Mouse (Mus musculus) midbrain, postnatal 0 days (tissue): Measurements from ENCODE around the gene Lmtk2. TPM values are rescaled to one million over a fixed set of nuclear protein-coding genes. Genes with fewer than 3 reads are reported as not detected.

Experiments
- ATAC-seq: fragments of 200-750 bp; cut with Nextera tagmentation; 2 replicates; pipeline ENCODE4 v1.8.0; 2017; ENCODE audit warnings: moderate number of reproducible peaks, mild to moderate bottlenecking, moderate TSS enrichment, moderate library complexity; ENCODE audit not compliant: low FRiP score
- DNase-seq: peaks from one replicate; pipeline ENCODE4 v3.0.0-alpha.2; 2015; ENCODE audit warnings: low spot score
- H3K27ac ChIP-seq: fragments of 300-500 bp; sonication (generic); 2 replicates; pipeline ENCODE4 v1.5.1; 2014; ENCODE audit warnings: low read depth, mild to moderate bottlenecking, low read length, mixed read lengths
- H3K27me3 ChIP-seq: fragments of 300-500 bp; sonication (generic); 2 replicates; pipeline ENCODE4 v1.6.1; 2014; ENCODE audit warnings: low read length, control low read depth, mixed read lengths; ENCODE audit not compliant: insufficient read depth
- H3K36me3 ChIP-seq: fragments of 300-500 bp; sonication (generic); 2 replicates; pipeline ENCODE4 v1.6.1; 2014; ENCODE audit warnings: low read length, control low read depth, mixed read lengths; ENCODE audit not compliant: insufficient read depth
- H3K4me1 ChIP-seq: fragments of 300-500 bp; sonication (generic); 2 replicates; pipeline ENCODE4 v1.6.1; 2014; ENCODE audit warnings: mild to moderate bottlenecking, control low read depth, antibody characterized with exemption, low read length, mixed read lengths; ENCODE audit not compliant: insufficient read depth
- H3K4me2 ChIP-seq: fragments of 300-500 bp; sonication (generic); 2 replicates; pipeline ENCODE4 v1.6.1; 2014; ENCODE audit warnings: low read depth, mild to moderate bottlenecking, low read length, mixed read lengths; ENCODE audit not compliant: poor library complexity, severe bottlenecking
- H3K4me3 ChIP-seq: fragments of 300-500 bp; sonication (generic); 2 replicates; pipeline ENCODE4 v1.5.1; 2014; ENCODE audit warnings: low read depth, mild to moderate bottlenecking, low read length, moderate library complexity
- H3K9ac ChIP-seq: fragments of 300-500 bp; sonication (generic); replicated peaks from 2 replicates; pipeline ENCODE4 v1.6.1; 2014; ENCODE audit warnings: mild to moderate bottlenecking, low read length, moderate library complexity, mixed read lengths; ENCODE audit not compliant: poor library complexity, severe bottlenecking
- H3K9me3 ChIP-seq: fragments of 300-500 bp; sonication (generic); 2 replicates; pipeline ENCODE4 v1.6.1; 2016; ENCODE audit warnings: low read length, control low read depth
- CTCF ChIP-seq: IDR thresholded peaks from 2 replicates; pipeline ENCODE4 v1.5.1; 2016; ENCODE audit warnings: antibody characterized with exemption, mild to moderate bottlenecking
- WGBS: fragments of 180-500 bp; shearing (Covaris S2); extraction: QIAGEN DNeasy Blood & Tissue Kit; methylation state at CpG from one replicate; pipeline ENCODE4 v1.1.7; 2014; 5-methylcytosine and 5-hydroxymethylcytosine counted together
- polyA plus RNA-seq: library from polyadenylated mRNA; unstranded; fragments of >200 nt; fragmentation: Nextera tagmentation; extraction: Ambion mirVana; gene quantifications from 2 replicates; pipeline ENCODE4 v1.2.1, GENCODE M21; 2015
- total RNA-seq: library from RNA; depleted of rRNA; stranded (reverse); fragments of >200 nt; gene quantifications from 2 replicates; pipeline ENCODE4 v1.2.3, GENCODE M21; 2014

The Lmtk2 gene
- total and polyA plus RNA-seq, 2 experiments from 2014 or later: 7.3 to 69.9 TPM

DNA sequence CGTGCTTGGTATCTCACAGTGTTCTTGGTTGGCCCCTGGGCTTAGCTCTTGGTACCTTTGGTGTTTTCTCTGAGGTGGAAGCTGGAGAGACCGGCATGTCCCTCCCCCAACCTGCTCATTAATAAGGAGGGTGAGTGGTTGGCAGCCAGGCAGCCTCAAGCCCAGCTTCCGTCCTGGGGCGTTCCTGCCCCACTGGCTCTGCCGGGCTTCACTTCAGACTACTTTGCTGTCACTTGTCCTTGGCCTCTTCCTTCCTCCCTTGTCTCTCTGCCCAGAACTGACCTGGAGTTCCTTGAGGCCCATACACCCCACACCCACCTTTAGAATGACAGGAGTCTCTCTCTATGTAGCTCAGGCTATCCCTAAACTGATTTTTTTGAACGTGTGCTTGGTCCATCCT lies 92.4 kb downstream of the Lmtk2 start:
- WGBS: 88% methylated on average over 6 of the region's 6 CpGs
- Histone ChIP-seq H3K36me3 (peaks cover 3% of the 10 kb centered on the region; the same call in 1 of the 2 replicates), H3K4me3 (no peak overlapping the region), H3K27me3 (no peaks in the 10 kb centered on the region), H3K9me3 (no peaks in the 10 kb centered on the region), H3K4me2 (no peak overlapping the region), H3K4me1 (no peaks in the 10 kb centered on the region), H3K27ac (no peak overlapping the region), H3K9ac (no peak overlapping the region)
- no peak for ATAC-seq
- no peak for DNase-seq
- no peak for TF ChIP-seq CTCF

DNA sequence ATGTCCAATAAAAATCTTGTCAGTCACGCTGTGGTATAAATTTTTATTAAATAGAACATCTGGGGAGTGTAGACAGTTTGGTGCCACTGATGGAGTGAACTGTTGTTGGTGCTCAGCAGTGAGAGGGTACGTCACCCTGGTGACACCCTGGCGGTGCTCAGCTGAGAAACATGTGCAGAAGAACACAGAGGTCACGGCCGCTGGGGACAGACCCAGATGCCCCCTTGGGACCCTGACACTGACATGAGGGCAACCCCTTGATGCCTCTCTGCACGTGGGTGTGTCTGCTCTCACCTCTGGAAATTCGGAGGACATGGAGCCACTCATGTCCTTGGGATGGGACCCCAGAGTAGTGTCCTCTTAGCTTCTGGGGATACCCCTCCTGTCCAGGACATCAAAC lies 94.2 kb downstream of the Lmtk2 start:
- ATAC-seq: no peak
- Histone ChIP-seq H3K9me3 (no peaks in the 10 kb centered on the region), H3K27ac (no peak overlapping the region), H3K9ac (no peak overlapping the region), H3K27me3 (no peaks in the 10 kb centered on the region), H3K4me1 (no peaks in the 10 kb centered on the region), H3K4me3 (no peak overlapping the region), H3K4me2 (no peak overlapping the region), H3K36me3 (peaks cover 14% of the 10 kb centered on the region)
- no peak for DNase-seq
- TF ChIP-seq CTCF: no peak
- WGBS: 81% methylated on average over 7 of the region's 7 CpGs

DNA sequence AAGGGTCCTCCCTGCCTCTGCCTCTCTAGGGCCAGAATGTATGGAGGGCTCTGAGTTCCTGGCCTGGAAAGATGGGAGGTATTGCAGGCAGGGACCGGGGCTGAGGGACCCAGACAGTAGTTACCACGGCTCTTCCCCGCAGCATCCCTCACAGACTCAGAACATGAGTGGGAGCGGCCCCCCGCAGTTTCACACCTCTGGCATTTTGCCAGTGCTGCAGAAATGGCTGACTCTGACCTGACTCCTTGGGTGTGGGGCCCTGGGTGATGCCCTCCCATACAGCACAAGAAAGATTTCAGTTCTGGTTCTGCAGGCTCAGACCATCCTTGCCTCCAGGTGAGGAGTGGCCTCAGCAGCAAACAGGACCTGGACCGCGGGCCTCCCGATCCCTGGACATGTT lies 95.3 kb downstream of the Lmtk2 start:
- DNase-seq (no peak), ATAC-seq (no peak)
- no peak overlapping the region for H3K27ac ChIP-seq
- no peaks in the 10 kb centered on the region for H3K4me1 ChIP-seq
- no peak overlapping the region for H3K4me2 ChIP-seq
- H3K9ac ChIP-seq: no peak overlapping the region
- H3K9me3 ChIP-seq: no peaks in the 10 kb centered on the region
- TF ChIP-seq CTCF: no peak
- peaks cover 23% of the 10 kb centered on the region for H3K36me3 ChIP-seq
- no peak overlapping the region for H3K4me3 ChIP-seq
- no peaks in the 10 kb centered on the region for H3K27me3 ChIP-seq
- WGBS: 89% methylated on average over 8 of the region's 8 CpGs

DNA sequence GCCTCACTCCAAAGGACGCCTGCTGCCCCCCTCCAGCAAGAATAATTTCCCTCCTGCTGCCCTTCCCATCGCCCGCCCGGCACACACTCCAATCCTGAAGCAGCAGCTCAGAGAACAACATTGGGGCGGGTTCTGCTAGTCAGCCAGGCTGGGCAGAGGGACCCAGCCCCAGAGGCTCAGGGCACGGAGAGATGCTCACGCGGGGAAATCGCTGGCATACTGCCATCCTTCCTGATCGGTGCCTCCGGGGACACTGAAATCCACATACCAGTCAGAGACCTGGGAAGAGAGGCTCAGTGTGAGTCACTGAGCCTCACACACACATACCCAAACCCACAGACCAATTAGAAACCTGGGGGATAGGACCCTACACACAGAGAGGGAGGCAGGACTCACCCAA lies 100.4 kb downstream of the Lmtk2 start:
- ATAC-seq: no peak
- no peak for TF ChIP-seq CTCF
- H3K36me3 ChIP-seq: peaks cover 43% of the 10 kb centered on the region
- H3K27me3 ChIP-seq: no peaks in the 10 kb centered on the region
- H3K9ac ChIP-seq: no peak overlapping the region
- no peaks in the 10 kb centered on the region for H3K4me1 ChIP-seq
- no peak overlapping the region for H3K4me3 ChIP-seq
- no peak overlapping the region for H3K4me2 ChIP-seq
- 71% methylated on average over 11 of the region's 11 CpGs for WGBS
- no peak overlapping the region for H3K27ac ChIP-seq
- DNase-seq: no peak
- H3K9me3 ChIP-seq: no peaks in the 10 kb centered on the region

DNA sequence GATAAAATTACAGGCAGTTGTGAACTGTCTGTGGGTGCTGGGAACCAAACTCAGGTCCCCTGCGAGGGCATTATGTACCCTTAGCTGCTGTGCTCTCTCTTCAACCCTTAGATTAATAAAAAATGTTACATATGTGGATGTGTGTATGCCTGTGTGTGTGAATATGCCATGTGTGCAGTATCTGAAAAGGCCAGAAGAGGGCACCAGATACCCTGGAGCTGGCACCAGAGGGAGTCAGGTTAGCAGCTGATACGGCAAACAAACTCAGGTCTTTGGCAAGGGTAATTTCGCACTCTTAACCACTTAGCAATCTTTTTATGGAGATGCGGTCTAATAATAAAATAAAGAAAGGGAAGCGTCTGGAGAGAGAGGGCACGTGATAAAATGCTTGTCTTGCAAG lies 102.2 kb downstream of the Lmtk2 start:
- H3K27me3 ChIP-seq: no peaks in the 10 kb centered on the region
- H3K9me3 ChIP-seq: no peaks in the 10 kb centered on the region
- peak; percentile 50 for TF ChIP-seq CTCF
- H3K4me3 ChIP-seq: no peak overlapping the region
- no peak overlapping the region for H3K27ac ChIP-seq
- H3K4me1 ChIP-seq: no peaks in the 10 kb centered on the region
- no peak overlapping the region for H3K4me2 ChIP-seq
- ATAC-seq: no peak
- no peak overlapping the region for H3K9ac ChIP-seq
- peaks cover 56% of the 10 kb centered on the region for H3K36me3 ChIP-seq
- no peak for DNase-seq
- 95% methylated on average over 6 of the region's 6 CpGs for WGBS

DNA sequence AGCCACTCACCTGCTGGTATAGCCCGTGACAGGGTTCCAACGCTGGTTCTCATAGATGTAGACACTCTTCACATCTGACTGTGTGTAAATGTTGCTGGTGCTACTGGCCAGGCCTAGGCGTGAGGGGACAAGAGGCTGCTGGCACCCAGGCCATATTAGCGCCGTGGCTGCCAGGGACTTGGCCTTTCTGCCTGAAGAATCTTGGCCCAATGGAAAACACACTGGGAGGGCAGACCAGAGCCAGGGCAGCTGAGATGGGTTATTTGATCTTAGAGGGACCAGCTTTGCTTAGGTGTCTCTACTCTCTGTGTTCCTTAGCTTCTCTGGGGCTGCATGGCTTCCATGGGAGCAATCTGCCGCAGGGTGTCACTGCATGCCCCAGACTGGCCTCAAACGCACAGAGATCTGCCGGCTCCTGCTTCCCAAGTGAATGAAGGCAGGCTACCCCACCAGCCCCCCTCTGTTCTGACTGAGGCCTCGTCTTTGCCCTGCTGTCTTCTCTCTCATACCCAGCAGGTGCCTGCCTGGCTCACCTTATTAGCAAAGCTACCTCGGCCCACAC lies 103.2 kb downstream of the Lmtk2 start:
- H3K27me3 ChIP-seq: no peaks in the 10 kb centered on the region
- H3K4me3 ChIP-seq: no peak overlapping the region
- ATAC-seq: no peak
- DNase-seq: no peak
- no peak overlapping the region for H3K27ac ChIP-seq
- no peaks in the 10 kb centered on the region for H3K9me3 ChIP-seq
- peaks cover 55% of the 10 kb centered on the region for H3K36me3 ChIP-seq
- no peak overlapping the region for H3K4me2 ChIP-seq
- 87% methylated on average over 10 of the region's 10 CpGs for WGBS
- no peaks in the 10 kb centered on the region for H3K4me1 ChIP-seq
- H3K9ac ChIP-seq: no peak overlapping the region
- no peak for TF ChIP-seq CTCF
